Mouse (Mus musculus): ENCODE measurements at regions not wholly inside any gene's neighbourhood (a gene's known extent, or its start where the extent isn't known, plus 50 kb on each side); places are given as distances from the start of the nearest gene placed in this dataset.
"Not testable (repeated sequence)": the region's sequence is repeated elsewhere in the genome, so short reads cannot be mapped to it uniquely, and the experiment has no call there.

DNA sequence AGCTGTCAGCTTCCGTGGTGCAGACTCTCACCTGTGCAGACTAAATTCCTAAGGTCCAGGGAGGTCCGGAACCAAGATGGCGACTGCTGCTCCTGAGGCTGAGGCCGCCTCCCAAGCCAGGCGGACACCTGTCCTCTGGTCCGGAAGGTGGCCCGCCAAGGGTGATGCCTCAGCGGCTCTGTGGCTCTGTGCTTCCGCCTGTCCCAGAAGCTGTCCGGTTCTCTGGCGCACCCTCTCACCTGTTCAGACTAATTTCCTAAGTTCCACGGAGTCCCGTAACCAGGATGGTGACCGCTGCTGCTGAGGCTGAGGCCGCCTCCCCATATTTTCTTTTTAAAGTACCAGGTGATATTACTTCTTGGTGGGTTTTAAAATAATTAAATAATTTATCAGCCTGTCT lies 65.4 kb upstream of the B3galnt2 start:
- DNase-seq (ENCODE audit: low spot score in 2 of 2), result not testable (repeated sequence)

DNA sequence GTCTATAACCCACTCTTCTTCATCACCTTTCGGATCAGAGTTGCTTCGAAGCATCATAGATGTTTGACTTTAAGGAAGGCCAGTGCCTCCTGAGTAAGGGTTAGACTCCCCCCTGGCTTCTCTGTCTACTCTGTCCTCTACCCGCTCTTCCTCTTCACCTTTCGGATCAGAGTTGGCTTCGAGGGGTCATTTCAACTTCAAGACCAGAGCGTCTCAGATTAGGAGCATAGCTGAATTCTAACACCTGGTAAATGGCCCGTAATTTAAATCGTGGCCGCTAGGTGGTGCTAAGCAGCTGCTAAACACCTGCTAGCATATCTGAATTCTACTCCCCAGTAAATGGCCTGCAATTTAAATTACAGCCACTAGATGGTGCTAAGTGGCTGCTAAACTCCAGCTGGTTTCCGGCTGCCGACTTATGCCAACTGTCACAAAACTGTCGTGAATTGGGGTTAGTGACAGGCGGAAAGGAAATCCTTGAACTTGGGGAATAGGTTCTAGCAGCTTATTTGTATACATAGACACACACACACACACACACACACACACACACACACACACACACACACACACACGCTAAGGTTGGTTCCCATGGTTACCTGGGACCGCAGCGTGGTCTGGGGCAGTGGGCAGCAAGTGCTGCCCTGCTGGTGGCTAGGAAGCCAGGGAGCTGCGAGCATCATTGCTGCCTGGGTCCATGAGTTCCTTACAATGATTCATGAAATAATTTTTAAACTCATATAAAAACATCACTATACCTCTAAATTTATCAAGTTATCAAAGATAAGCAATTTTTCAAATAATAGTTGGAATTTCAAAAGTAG lies 64.8 kb upstream of the B3galnt2 start:
- DNase-seq (ENCODE audit: low spot score in 2 of 2), result peak; percentile 93 to 94

GRCm38 (mm10) chr13:13902186-13902585 lies 52.1 kb upstream of the B3galnt2 start:
- DNase-seq (ENCODE audit: low spot score in 2 of 2), result not testable (repeated sequence)
